Mouse (Mus musculus) neural tube, embryonic 11.5 days (tissue): ENCODE data around the gene Slc39a1. TPM values are rescaled to one million over a fixed set of nuclear protein-coding genes. Genes with fewer than 3 reads are reported as not detected.
A peak's percentile ranks its signal among the peaks of the same experiment; 100 is the strongest.

Experiments
- ATAC-seq: fragments of 200-750 bp; cut with Nextera tagmentation; 2 replicates; pipeline ENCODE4 v1.8.0; 2017; ENCODE audit warnings: moderate number of reproducible peaks, mild to moderate bottlenecking, moderate TSS enrichment, moderate library complexity; ENCODE audit not compliant: insufficient read depth, low FRiP score, low TSS enrichment
- DNase-seq: peaks from one replicate; pipeline ENCODE4 v3.0.0-alpha.2; 2015; ENCODE audit warnings: low spot score
- H3K27ac ChIP-seq: fragments of 300-500 bp; sonication (generic); 2 replicates; pipeline ENCODE4 v1.5.1; 2014; ENCODE audit warnings: low read depth, mild to moderate bottlenecking, low read length
- H3K27me3 ChIP-seq: fragments of 300-500 bp; sonication (generic); 2 replicates; pipeline ENCODE4 v1.6.1; 2014; ENCODE audit warnings: mild to moderate bottlenecking, low read length, mixed read lengths; ENCODE audit not compliant: control insufficient read depth, insufficient read depth
- H3K36me3 ChIP-seq: fragments of 300-500 bp; sonication (generic); 2 replicates; pipeline ENCODE4 v1.6.1; 2014; ENCODE audit warnings: mild to moderate bottlenecking, low read length, moderate library complexity, mixed read lengths; ENCODE audit not compliant: control insufficient read depth, insufficient read depth
- H3K4me1 ChIP-seq: fragments of 300-500 bp; sonication (generic); 2 replicates; pipeline ENCODE4 v1.6.1; 2014; ENCODE audit warnings: low read length, mixed read lengths; ENCODE audit not compliant: control insufficient read depth, insufficient read depth
- H3K4me2 ChIP-seq: fragments of 300-500 bp; sonication (generic); 2 replicates; pipeline ENCODE4 v1.6.1; 2014; ENCODE audit warnings: low read depth, mild to moderate bottlenecking, moderate library complexity
- H3K4me3 ChIP-seq: fragments of 300-500 bp; sonication (generic); 2 replicates; pipeline ENCODE4 v1.5.1; 2014; ENCODE audit warnings: low read depth, low read length
- H3K9ac ChIP-seq: fragments of 300-500 bp; sonication (generic); 2 replicates; pipeline ENCODE4 v1.6.1; 2014; ENCODE audit warnings: mild to moderate bottlenecking, low read length
- H3K9me3 ChIP-seq: fragments of 300-500 bp; sonication (generic); 2 replicates; pipeline ENCODE4 v1.6.1; 2016; ENCODE audit warnings: low read length; ENCODE audit not compliant: control insufficient read depth
- WGBS: fragments of 180-500 bp; shearing (Covaris S2); extraction: QIAGEN DNeasy Blood & Tissue Kit; methylation state at CpG from one replicate; pipeline ENCODE4 v1.1.7; 2014; 5-methylcytosine and 5-hydroxymethylcytosine counted together
- polyA plus RNA-seq: library from polyadenylated mRNA; unstranded; fragments of >200 nt; fragmentation: Nextera tagmentation; extraction: Ambion mirVana; gene quantifications from 2 replicates; pipeline ENCODE4 v1.2.1, GENCODE M21; 2014

Slc39a1 gene
- polyA plus RNA-seq, 1 experiment from 2014 or later, result 50.6 TPM

GRCm38 (mm10) chr3:90213377-90213866 is 34.5 kb upstream of the Slc39a1 start, which contains the start of the genes Rps27 and Rab13:
Gene Rps27, minus strand, starts transcription at chr3:90213651.
Gene Rab13, plus strand, starts transcription at chr3:90213695.
- under 1% methylated on average over 42 of the region's 42 CpGs for WGBS
- ATAC-seq, result peak; percentile 91
- no peaks in the 10 kb centered on the region for H3K9me3 ChIP-seq
- DNase-seq, result peak; percentile 89
- H3K4me1 ChIP-seq, result peaks cover 8% of the 10 kb centered on the region; the same call in 1 of the 2 replicates
- peak within 1 kb of the TSS; percentile 75 for H3K4me3 ChIP-seq
- H3K4me2 ChIP-seq, result peak within 1 kb of the TSS; percentile 85
- H3K9ac ChIP-seq, result peak within 1 kb of the TSS; percentile 80
- H3K27me3 ChIP-seq, result no peaks in the 10 kb centered on the region
- peaks cover 9% of the 10 kb centered on the region for H3K36me3 ChIP-seq
- H3K27ac ChIP-seq, result 0 out of 2 replicates have a peak within 1 kb of the TSS, but pooled peaks have one; percentile 44

- WGBS, result 13% methylated on average over 12 of the region's 12 CpGs
- Histone ChIP-seq H3K27me3 (no peaks in the 10 kb centered on the region), H3K9ac (peak overlapping the region; percentile 16), H3K4me3 (peak overlapping the region; percentile 75), H3K27ac (no peak overlapping the region), H3K36me3 (peaks cover 6% of the 10 kb centered on the region), H3K4me2 (peak overlapping the region; percentile 50), H3K4me1 (peaks cover 8% of the 10 kb centered on the region; the same call in 1 of the 2 replicates), H3K9me3 (no peaks in the 10 kb centered on the region)
- peak; percentile 62; the same call in 1 of the 2 replicates for ATAC-seq
- DNase-seq, result no peak
Observed at GRCm38 (mm10) chr3:90213956-90214684, 33.9 kb upstream of the Slc39a1 start.

GRCm38 (mm10) chr3:90215825-90216380 is 32.1 kb upstream of the Slc39a1 start:
- Histone ChIP-seq H3K36me3 (peaks cover 6% of the 10 kb centered on the region), H3K9ac (no peak overlapping the region), H3K27me3 (no peaks in the 10 kb centered on the region), H3K27ac (no peak overlapping the region), H3K4me3 (no peak overlapping the region), H3K4me2 (no peak overlapping the region), H3K9me3 (no peaks in the 10 kb centered on the region), H3K4me1 (peaks cover 8% of the 10 kb centered on the region; the same call in 1 of the 2 replicates)
- ATAC-seq, result no peak
- DNase-seq, result no peak
- 61% methylated on average over 1 of the region's 1 CpGs for WGBS

- peak overlapping the region; percentile 63 for H3K4me2 ChIP-seq
- H3K27me3 ChIP-seq, result no peaks in the 10 kb centered on the region
- WGBS, result 11% methylated on average over 6 of the region's 6 CpGs
- peak overlapping the region; percentile 50 for H3K9ac ChIP-seq
- no peaks in the 10 kb centered on the region; the same call in 1 of the 2 replicates for H3K36me3 ChIP-seq
- no peaks in the 10 kb centered on the region for H3K9me3 ChIP-seq
- ATAC-seq, result peak; percentile 46
- peak; percentile 63 for DNase-seq
- peak overlapping the region; percentile 39 for H3K4me3 ChIP-seq
- no peak overlapping the region for H3K27ac ChIP-seq
- no peaks in the 10 kb centered on the region for H3K4me1 ChIP-seq
Observed at GRCm38 (mm10) chr3:90220088-90220487, 27.9 kb upstream of the Slc39a1 start.

GRCm38 (mm10) chr3:90220531-90220951 is 27.4 kb upstream of the Slc39a1 start:
- DNase-seq (peak; percentile 64), ATAC-seq (peak; percentile 71)
- Histone ChIP-seq H3K27me3 (no peaks in the 10 kb centered on the region), H3K36me3 (no peaks in the 10 kb centered on the region; the same call in 1 of the 2 replicates), H3K27ac (peak overlapping the region; percentile 40; the same call in 1 of the 2 replicates), H3K4me3 (peak overlapping the region; percentile 39), H3K9me3 (no peaks in the 10 kb centered on the region), H3K4me1 (no peaks in the 10 kb centered on the region), H3K9ac (peak overlapping the region; percentile 50), H3K4me2 (peak overlapping the region; percentile 63)
- 0% methylated on average over 18 of the region's 20 CpGs for WGBS

- no peak for ATAC-seq
- Histone ChIP-seq H3K9ac (no peak overlapping the region; the same call in 1 of the 2 replicates), H3K27me3 (no peaks in the 10 kb centered on the region), H3K4me3 (peak overlapping the region; percentile 39), H3K9me3 (no peaks in the 10 kb centered on the region), H3K27ac (no peak overlapping the region), H3K4me2 (peak overlapping the region; percentile 63), H3K4me1 (no peaks in the 10 kb centered on the region), H3K36me3 (no peaks in the 10 kb centered on the region; the same call in 1 of the 2 replicates)
- DNase-seq, result no peak
- 26% methylated on average over 5 of the region's 5 CpGs for WGBS
Observed at GRCm38 (mm10) chr3:90221123-90221522, 26.8 kb upstream of the Slc39a1 start.

GRCm38 (mm10) chr3:90222455-90222854 is 25.5 kb upstream of the Slc39a1 start:
- 92% methylated on average over 4 of the region's 4 CpGs for WGBS
- no peak for ATAC-seq
- no peaks in the 10 kb centered on the region for H3K27me3 ChIP-seq

GRCm38 (mm10) chr3:90222941-90223340 is 25.0 kb upstream of the Slc39a1 start:
- DNase-seq (no peak), ATAC-seq (no peak)
- no peak overlapping the region for H3K9ac ChIP-seq
- no peak overlapping the region for H3K4me3 ChIP-seq
- no peaks in the 10 kb centered on the region for H3K4me1 ChIP-seq
- no peaks in the 10 kb centered on the region; the same call in 1 of the 2 replicates for H3K36me3 ChIP-seq
- WGBS, result 77% methylated on average over 3 of the region's 3 CpGs
- H3K27ac ChIP-seq, result no peak overlapping the region
- H3K4me2 ChIP-seq, result no peak overlapping the region
- no peaks in the 10 kb centered on the region for H3K9me3 ChIP-seq
- no peaks in the 10 kb centered on the region for H3K27me3 ChIP-seq

More at GRCm38 (mm10) chr3:90222455-90222854, 25.5 kb upstream of the Slc39a1 start:
- Histone ChIP-seq H3K4me3 (no peak overlapping the region), H3K4me1 (no peaks in the 10 kb centered on the region), H3K36me3 (no peaks in the 10 kb centered on the region; the same call in 1 of the 2 replicates), H3K4me2 (no peak overlapping the region), H3K9ac (no peak overlapping the region), H3K27ac (no peak overlapping the region), H3K9me3 (no peaks in the 10 kb centered on the region)
- no peak for DNase-seq
